Mouse (Mus musculus) embryonic facial prominence, embryonic 13.5 days (tissue): ENCODE results near the gene Sgsm3. TPM values are rescaled to one million over a fixed set of nuclear protein-coding genes. Genes with fewer than 3 reads are reported as not detected.
"Not testable (repeated sequence)": the region's sequence is repeated elsewhere in the genome, so short reads cannot be mapped to it uniquely, and the experiment has no call there.

ENCODE experiments used
- ATAC-seq: fragments of 200-750 bp; cut with Nextera tagmentation; 2 replicates; pipeline ENCODE4 v1.8.0; 2017; ENCODE audit warnings: low read depth; ENCODE audit not compliant: insufficient number of reproducible peaks, insufficient read depth, low FRiP score, low TSS enrichment
- H3K27ac ChIP-seq: fragments of 300-500 bp; sonication (generic); 2 replicates; pipeline ENCODE4 v1.5.1; 2015; ENCODE audit warnings: moderate library complexity, mild to moderate bottlenecking, inconsistent platforms
- H3K27me3 ChIP-seq: fragments of 300-500 bp; sonication (generic); 2 replicates; pipeline ENCODE4 v1.6.1; 2015; ENCODE audit warnings: mild to moderate bottlenecking, inconsistent platforms
- H3K36me3 ChIP-seq: fragments of 300-500 bp; sonication (generic); 2 replicates; pipeline ENCODE4 v1.6.1; 2015; ENCODE audit warnings: mild to moderate bottlenecking, inconsistent platforms
- H3K4me1 ChIP-seq: fragments of 300-500 bp; sonication (generic); 2 replicates; pipeline ENCODE4 v1.6.1; 2015; ENCODE audit warnings: inconsistent platforms
- H3K4me2 ChIP-seq: fragments of 300-500 bp; sonication (generic); 2 replicates; pipeline ENCODE4 v1.6.1; 2015; ENCODE audit warnings: moderate library complexity, mild to moderate bottlenecking, inconsistent platforms
- H3K4me3 ChIP-seq: fragments of 300-500 bp; sonication (generic); 2 replicates; pipeline ENCODE4 v1.5.1; 2015; ENCODE audit warnings: mild to moderate bottlenecking, inconsistent platforms
- H3K9ac ChIP-seq: fragments of 300-500 bp; sonication (generic); 2 replicates; pipeline ENCODE4 v1.6.1; 2015; ENCODE audit warnings: mild to moderate bottlenecking, inconsistent platforms
- H3K9me3 ChIP-seq: fragments of 300-500 bp; sonication (generic); 2 replicates; pipeline ENCODE4 v1.6.1; 2016; ENCODE audit warnings: inconsistent platforms
- WGBS: fragments of 180-500 bp; shearing (Covaris S2); methylation state at CpG from one replicate; pipeline ENCODE4 v1.1.7; 2015; ENCODE audit warnings: mixed read lengths; 5-methylcytosine and 5-hydroxymethylcytosine counted together
- polyA plus RNA-seq: library from polyadenylated mRNA; unstranded; fragments of >200 nt; fragmentation: Nextera tagmentation; extraction: Ambion mirVana; gene quantifications from 2 replicates; pipeline ENCODE4 v1.2.1, GENCODE M21; 2015

Sgsm3 gene
- 25.9 and 26.3 TPM in 2 replicates for polyA plus RNA-seq

DNA sequence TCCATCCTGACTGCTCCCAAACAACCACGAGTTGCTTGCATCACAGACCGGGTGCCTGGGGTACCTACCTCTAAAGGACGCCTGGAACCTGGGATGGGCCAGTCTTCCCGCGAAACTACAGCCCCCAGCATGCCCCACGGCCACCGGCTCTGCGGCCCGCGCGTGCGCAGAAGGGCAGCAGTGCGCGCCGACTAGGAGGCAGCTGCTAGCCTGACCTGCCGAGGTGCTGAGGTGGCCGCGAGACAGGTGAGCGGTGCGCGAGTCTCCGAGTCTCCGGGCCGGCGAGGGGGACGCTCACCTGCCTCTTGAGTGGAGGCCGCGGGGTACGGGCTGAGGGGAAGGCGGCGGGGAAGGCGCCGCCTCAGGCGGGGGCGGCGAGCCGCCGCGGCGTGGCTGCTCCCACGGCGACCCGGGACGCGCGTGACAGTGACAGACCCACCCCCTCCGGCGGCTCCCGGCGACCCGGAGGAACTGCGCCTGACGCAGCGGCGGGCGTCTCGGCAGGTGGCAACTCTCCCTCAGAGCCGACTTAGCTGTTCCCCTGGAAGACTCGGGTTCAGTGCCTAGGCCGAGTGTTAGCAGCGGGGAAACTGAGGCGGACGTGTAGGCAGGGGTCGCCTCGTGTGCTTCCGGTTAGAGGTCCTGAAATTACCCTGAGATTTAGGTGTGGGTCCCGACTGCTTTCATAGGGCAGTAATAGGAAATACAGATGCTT is at the start of gene Sgsm3:
Gene Sgsm3 (plus strand): TSS at position 146 of the 715 bp plus-strand sequence.
- Histone ChIP-seq H3K4me3 (peak within 1 kb of the TSS; percentile 90), H3K4me2 (peak within 1 kb of the TSS; percentile 91), H3K9me3 (no peaks in the 10 kb centered on the region), H3K36me3 (no peaks in the 10 kb centered on the region), H3K27ac (no peak within 1 kb of the TSS), H3K9ac (peak within 1 kb of the TSS; percentile 80), H3K4me1 (peaks cover 7% of the 10 kb centered on the region; the same call in 1 of the 2 replicates), H3K27me3 (no peaks in the 10 kb centered on the region)
- WGBS: under 1% methylated on average over 67 of the region's 67 CpGs
- ATAC-seq: peak; percentile 80; the same call in 1 of the 2 replicates

DNA sequence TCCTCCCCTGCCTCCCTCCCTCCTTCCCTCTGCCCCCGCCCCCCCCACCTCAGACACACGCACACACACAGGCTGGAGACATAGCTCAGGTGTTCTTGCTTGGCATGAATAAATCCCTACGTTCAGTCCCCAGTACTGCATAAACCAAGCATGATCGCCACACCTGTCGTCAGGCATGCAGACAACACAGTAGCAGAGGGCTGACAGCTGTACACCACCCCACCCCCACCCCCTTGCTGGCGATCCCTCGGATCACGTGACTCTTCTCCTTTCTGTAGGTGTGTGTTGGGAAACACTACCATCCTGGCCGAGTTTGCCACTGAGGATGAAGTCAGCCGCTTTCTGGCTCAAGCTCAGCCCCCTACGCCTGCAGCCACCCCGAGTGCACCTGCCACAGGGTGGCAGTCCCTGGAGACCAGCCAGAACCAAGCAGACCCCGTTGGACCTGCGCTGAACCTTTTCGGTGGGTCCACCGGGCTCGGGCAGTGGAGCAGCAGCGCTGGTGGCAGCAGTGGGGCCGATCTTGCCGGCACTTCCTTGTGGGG is 48.7 kb upstream of the Sgsm3 start:
- Histone ChIP-seq H3K4me3 (no peak overlapping the region), H3K4me2 (no peak overlapping the region), H3K9ac (no peak overlapping the region), H3K27ac (peak overlapping the region; percentile 48; the same call in 1 of the 2 replicates), H3K36me3 (peaks cover 64% of the 10 kb centered on the region), H3K9me3 (no peaks in the 10 kb centered on the region), H3K27me3 (no peaks in the 10 kb centered on the region), H3K4me1 (peaks cover 12% of the 10 kb centered on the region)
- 79% methylated on average over 20 of the region's 20 CpGs for WGBS
- no peak for ATAC-seq

DNA sequence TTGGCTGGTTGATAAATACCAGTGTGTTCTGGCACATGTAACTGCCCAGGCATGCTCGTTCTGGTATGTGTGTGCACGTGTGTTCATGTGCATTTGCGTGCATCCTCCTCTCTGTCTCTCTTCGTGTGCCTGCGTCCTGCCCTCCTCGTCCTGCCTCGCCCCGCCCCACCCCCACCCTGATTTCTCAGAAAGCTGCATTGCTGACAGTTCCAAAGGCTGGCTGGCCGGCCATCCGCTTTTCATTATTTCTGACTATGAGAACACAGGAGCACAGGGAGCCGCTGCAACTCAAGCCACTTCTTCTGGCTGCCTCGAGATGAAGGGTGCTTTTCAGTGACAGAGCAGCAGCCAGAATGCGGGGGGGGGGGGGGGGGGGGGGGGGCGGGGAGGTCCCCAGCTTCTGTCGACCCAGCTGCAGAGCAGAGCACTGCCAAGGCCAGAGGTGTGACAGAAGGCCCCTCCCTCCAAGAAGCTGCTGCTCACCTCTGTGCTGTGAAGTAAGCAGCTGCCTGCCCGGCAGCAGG is 47.5 kb upstream of the Sgsm3 start:
- peak overlapping the region; percentile 32 for H3K4me2 ChIP-seq
- H3K9ac ChIP-seq: no peak overlapping the region
- H3K27me3 ChIP-seq: no peaks in the 10 kb centered on the region
- H3K36me3 ChIP-seq: peaks cover 59% of the 10 kb centered on the region
- 9% methylated on average over 15 of the region's 16 CpGs for whole genome bisulfite sequencing
- ATAC-seq: peak; percentile 69; the same call in 1 of the 2 replicates
- H3K27ac ChIP-seq: peak overlapping the region; percentile 79
- H3K4me3 ChIP-seq: no peak overlapping the region
- no peaks in the 10 kb centered on the region for H3K9me3 ChIP-seq
- peaks cover 12% of the 10 kb centered on the region for H3K4me1 ChIP-seq

DNA sequence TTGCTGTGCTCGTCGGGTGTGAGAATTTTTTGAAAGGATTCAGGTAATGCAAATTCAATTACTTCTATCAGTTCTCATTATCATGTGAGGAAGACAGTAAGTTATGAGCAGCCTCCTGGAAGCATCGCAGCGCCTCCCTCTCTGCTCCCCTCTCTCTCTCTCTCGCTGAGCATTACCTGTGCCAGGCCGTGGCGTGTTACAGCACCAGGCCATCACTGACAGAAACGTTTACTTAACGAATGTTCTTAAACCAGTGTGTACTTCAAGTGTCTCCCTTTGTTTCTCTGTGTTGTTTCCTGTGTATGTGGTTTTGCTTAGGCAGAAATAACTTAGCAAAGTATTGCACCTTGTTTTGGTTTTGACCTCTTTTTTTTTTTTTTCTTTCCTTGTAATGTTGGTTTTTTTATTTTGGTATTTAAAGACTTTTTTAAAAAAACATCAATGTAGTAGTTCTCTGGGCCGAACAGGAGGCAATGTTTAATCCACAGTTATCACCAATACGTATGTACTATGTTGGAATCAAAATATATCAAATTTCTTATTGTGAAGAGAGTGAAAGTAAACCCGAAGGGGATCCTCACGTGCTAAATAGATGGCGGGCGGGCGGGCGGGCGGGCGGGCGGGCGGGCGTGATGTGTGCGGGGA is 46.8 kb upstream of the Sgsm3 start:
- H3K4me2 ChIP-seq, H3K9me3 ChIP-seq, H3K4me3 ChIP-seq, H3K27me3 ChIP-seq, ATAC-seq, H3K9ac ChIP-seq: not testable (repeated sequence)
- peak overlapping the region; percentile 79; the same call in 1 of the 2 replicates for H3K27ac ChIP-seq
- peaks cover 12% of the 10 kb centered on the region for H3K4me1 ChIP-seq
- 61% methylated on average over 23 of the region's 23 CpGs for WGBS
- peaks cover 55% of the 10 kb centered on the region for H3K36me3 ChIP-seq

DNA sequence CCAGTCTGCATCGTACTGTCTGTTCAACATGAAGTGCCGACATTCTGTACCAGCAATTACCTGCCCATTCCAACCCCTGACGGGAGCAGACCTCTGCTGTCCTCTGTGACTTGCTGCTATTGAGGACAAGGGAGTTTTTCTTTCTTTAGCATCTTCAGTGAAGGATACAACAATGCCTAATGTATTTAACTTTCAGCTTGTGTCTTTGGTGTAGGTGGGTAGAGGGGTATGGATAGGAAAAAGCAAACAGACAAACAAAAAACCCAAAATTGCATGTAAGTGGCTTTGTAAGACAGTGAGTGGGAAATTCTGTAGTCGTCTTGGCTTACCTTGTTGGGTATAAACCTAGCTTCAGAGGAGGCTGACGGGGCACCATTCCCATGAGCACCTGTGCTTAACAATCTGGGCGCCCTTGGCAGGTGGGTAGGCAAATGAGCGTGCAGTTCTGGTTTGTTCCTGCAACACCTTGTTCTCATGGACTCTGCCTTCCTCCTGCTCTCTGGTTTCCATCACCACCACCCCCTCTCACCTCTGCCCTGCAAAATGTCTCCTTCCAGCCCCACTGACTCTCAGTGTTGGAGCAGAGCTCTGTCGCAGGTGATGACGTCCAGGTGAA is 46.1 kb upstream of the Sgsm3 start:
- Histone ChIP-seq H3K9me3 (no peaks in the 10 kb centered on the region), H3K36me3 (peaks cover 50% of the 10 kb centered on the region)
- ATAC-seq: no peak

DNA sequence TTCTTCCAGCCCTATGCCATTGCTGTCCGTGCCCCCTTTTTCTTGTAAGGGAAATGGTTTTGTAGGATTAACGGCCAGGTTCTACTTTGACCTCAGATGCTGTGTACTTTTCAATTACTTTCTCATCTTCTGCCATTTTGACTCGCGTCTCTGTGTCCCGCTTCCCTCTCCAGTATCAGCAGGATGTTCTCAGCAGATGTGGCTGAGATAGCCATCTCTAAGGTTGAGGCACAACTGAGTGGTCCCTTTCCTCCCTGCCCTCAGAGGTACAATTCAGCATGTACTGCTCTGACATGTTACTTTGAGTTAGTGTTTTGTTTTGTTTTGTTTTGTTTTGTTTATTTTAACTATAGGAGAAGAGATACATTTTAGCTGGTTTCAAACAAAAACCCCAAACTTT is 42.7 kb upstream of the Sgsm3 start:
- peaks cover 25% of the 10 kb centered on the region for H3K36me3 ChIP-seq
- H3K27ac ChIP-seq: no peak overlapping the region
- peaks cover 14% of the 10 kb centered on the region for H3K4me1 ChIP-seq
- no peaks in the 10 kb centered on the region for H3K9me3 ChIP-seq
- no peak overlapping the region for H3K4me3 ChIP-seq
- H3K27me3 ChIP-seq: no peaks in the 10 kb centered on the region
- H3K4me2 ChIP-seq: no peak overlapping the region
- 82% methylated on average over 5 of the region's 5 CpGs for WGBS
- H3K9ac ChIP-seq: no peak overlapping the region
- ATAC-seq: no peak

More for the DNA sequence above, 46.1 kb upstream of the Sgsm3 start:
- Histone ChIP-seq H3K27ac (peak overlapping the region; percentile 48; the same call in 1 of the 2 replicates), H3K4me3 (no peak overlapping the region), H3K4me2 (peak overlapping the region; percentile 0; the same call in 1 of the 2 replicates), H3K9ac (no peak overlapping the region), H3K27me3 (no peaks in the 10 kb centered on the region), H3K4me1 (peaks cover 12% of the 10 kb centered on the region)
- 83% methylated on average over 9 of the region's 9 CpGs for WGBS

DNA sequence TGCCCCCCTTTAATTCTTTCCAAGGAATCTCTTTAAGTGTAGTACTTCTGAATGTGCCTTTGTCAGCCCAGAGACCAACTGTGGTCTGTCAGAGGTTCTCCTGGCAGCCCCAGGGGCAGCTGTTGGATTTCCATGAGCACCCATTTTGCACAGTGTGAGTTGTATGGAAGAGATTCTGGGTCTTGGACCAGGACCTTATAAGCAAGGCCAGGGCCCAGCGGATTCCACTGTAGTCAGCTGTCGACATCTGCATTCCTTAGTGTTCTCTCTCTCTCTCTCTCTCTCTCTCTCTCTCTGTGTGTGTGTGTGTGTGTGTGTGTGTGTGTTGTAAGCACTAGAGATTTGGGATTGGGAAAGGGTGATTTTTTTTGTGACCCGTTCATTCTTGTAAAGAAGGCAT is 40.9 kb upstream of the Sgsm3 start:
- no peak overlapping the region for H3K9ac ChIP-seq
- peaks cover 26% of the 10 kb centered on the region for H3K36me3 ChIP-seq
- H3K4me1 ChIP-seq: peaks cover 5% of the 10 kb centered on the region; the same call in 1 of the 2 replicates
- H3K4me3 ChIP-seq: no peak overlapping the region
- no peak overlapping the region for H3K27ac ChIP-seq
- no peak overlapping the region for H3K4me2 ChIP-seq
- H3K27me3 ChIP-seq: no peaks in the 10 kb centered on the region
- H3K9me3 ChIP-seq: no peaks in the 10 kb centered on the region
- no peak for ATAC-seq
- 54% methylated on average over 3 of the region's 3 CpGs for whole genome bisulfite sequencing

DNA sequence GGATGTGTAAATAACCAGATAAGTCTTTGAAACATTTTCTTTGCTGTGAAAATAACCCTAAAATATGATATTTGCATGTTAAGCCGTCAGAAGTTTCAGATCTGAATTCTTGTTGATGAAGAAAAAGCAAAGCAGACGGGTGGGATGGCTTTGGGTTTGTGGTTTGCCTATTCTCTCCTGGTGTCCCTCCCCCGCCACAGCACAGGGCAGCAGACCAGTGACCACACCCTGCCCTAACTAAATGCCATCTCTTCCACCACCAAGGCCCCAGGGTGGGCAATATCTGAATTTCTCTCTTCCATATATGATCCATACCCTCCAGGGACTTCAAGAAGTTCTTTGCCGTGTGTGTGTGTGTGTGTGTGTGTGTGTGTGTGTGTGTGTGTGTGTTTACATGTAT is 39.0 kb upstream of the Sgsm3 start:
- no peak for ATAC-seq
- Histone ChIP-seq H3K4me3 (no peak overlapping the region), H3K27me3 (no peaks in the 10 kb centered on the region), H3K27ac (no peak overlapping the region), H3K36me3 (peaks cover 17% of the 10 kb centered on the region), H3K9ac (no peak overlapping the region), H3K9me3 (no peaks in the 10 kb centered on the region), H3K4me2 (no peak overlapping the region), H3K4me1 (peaks cover 5% of the 10 kb centered on the region; the same call in 1 of the 2 replicates)
- WGBS: 75% methylated on average over 4 of the region's 4 CpGs

DNA sequence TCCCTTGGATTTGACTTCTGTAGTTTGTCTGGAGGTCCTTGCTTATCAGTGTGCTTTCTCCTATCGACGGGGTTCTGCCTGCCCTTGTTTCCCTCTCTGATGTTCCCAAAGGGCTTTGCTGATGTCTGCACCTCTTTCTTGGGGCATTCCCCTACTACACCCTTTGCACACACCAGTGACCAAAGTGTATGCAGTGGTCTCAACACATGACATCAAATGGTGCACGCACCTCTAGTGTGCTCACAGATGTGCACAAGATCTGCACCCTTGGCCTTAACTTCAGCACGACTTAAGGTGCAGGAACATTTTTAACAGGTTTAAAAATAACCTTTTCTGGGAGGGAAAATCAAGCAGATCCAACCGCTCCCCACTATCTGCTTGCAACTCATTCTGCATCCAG is 38.2 kb upstream of the Sgsm3 start:
- no peaks in the 10 kb centered on the region for H3K27me3 ChIP-seq
- H3K27ac ChIP-seq: no peak overlapping the region
- H3K36me3 ChIP-seq: peaks cover 10% of the 10 kb centered on the region; the same call in 1 of the 2 replicates
- H3K9ac ChIP-seq: no peak overlapping the region
- peaks cover 5% of the 10 kb centered on the region; the same call in 1 of the 2 replicates for H3K4me1 ChIP-seq
- H3K4me3 ChIP-seq: no peak overlapping the region
- no peak for ATAC-seq
- no peaks in the 10 kb centered on the region for H3K9me3 ChIP-seq
- WGBS: 89% methylated on average over 5 of the region's 5 CpGs
- H3K4me2 ChIP-seq: no peak overlapping the region

DNA sequence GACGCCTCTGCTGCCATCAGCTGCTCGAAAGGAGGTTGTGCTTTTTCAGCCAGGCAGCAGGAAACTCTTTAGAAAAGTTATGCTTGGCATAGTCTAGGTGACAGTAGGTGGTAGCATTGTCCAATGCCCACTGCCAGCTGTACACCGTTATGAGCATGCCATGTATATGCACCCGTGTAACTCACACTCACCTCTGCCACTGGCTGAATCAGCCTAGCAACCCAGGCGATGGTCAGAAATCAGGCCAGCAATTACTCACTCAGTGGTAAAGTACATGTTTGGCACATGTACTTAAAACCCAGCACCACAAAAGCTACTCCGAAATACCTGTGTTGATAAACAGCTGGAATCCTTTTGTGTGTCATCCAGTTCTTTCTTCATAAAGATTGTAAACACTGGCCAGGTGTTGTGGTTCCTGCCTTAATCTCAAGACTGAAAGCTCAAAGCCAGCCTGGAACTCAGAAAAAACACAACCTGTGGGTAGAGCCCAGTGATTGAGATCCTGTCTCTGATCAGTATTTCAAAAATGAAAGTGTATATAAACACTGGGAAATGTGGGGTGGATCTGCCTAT is 36.0 kb upstream of the Sgsm3 start:
- H3K4me2 ChIP-seq: no peak overlapping the region
- ATAC-seq: no peak
- no peaks in the 10 kb centered on the region for H3K9me3 ChIP-seq
- H3K36me3 ChIP-seq: peaks cover 7% of the 10 kb centered on the region; the same call in 1 of the 2 replicates
- no peak overlapping the region for H3K27ac ChIP-seq
- peaks cover 5% of the 10 kb centered on the region; the same call in 1 of the 2 replicates for H3K4me1 ChIP-seq
- no peak overlapping the region for H3K9ac ChIP-seq
- WGBS: 86% methylated on average over 6 of the region's 6 CpGs
- no peak overlapping the region for H3K4me3 ChIP-seq
- no peaks in the 10 kb centered on the region for H3K27me3 ChIP-seq

DNA sequence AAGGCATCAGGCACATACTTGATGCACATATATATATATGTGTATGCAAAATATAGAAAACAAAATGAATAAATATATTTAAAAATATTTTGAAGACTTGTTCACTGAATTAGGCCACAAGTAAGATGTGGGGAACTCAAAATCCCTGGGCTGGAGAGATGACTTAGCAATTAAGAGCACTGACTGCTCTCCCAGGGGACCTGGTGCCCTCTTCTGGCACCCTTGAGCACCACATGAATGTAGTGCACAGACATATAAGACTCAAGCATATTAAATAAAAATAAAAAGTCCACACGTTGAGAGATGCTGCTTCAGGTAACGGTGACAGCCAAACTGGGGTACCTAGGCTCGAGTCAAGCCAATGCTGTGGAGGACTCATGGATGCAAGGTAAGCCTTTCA is 31.7 kb upstream of the Sgsm3 start:
- peaks cover 12% of the 10 kb centered on the region for H3K4me1 ChIP-seq
- WGBS: 66% methylated on average over 3 of the region's 3 CpGs
- no peak overlapping the region for H3K9ac ChIP-seq
- no peaks in the 10 kb centered on the region for H3K9me3 ChIP-seq
- H3K4me3 ChIP-seq: no peak overlapping the region
- no peak overlapping the region for H3K4me2 ChIP-seq
- H3K36me3 ChIP-seq: peaks cover 17% of the 10 kb centered on the region; the same call in 1 of the 2 replicates
- no peak overlapping the region for H3K27ac ChIP-seq
- H3K27me3 ChIP-seq: no peaks in the 10 kb centered on the region
- ATAC-seq: no peak
